Mouse (Mus musculus) hindbrain, embryonic 12.5 days (tissue): ENCODE data around the gene Lrrc75a. TPM values are rescaled to one million over a fixed set of nuclear protein-coding genes. Genes with fewer than 3 reads are reported as not detected.

Experiments
- ATAC-seq: fragments of 200-750 bp; cut with Nextera tagmentation; 2 replicates; pipeline ENCODE4 v1.8.0; 2017; ENCODE audit warnings: moderate TSS enrichment; ENCODE audit not compliant: low FRiP score
- H3K27ac ChIP-seq: fragments of 300-500 bp; sonication (generic); 2 replicates; pipeline ENCODE4 v1.5.1; 2016; ENCODE audit warnings: mild to moderate bottlenecking
- H3K27me3 ChIP-seq: fragments of 300-500 bp; sonication (generic); 2 replicates; pipeline ENCODE4 v1.6.1; 2016; ENCODE audit warnings: mild to moderate bottlenecking
- H3K36me3 ChIP-seq: fragments of 300-500 bp; sonication (generic); 2 replicates; pipeline ENCODE4 v1.6.1; 2016; ENCODE audit warnings: mild to moderate bottlenecking
- H3K4me1 ChIP-seq: fragments of 300-500 bp; sonication (generic); 2 replicates; pipeline ENCODE4 v1.6.1; 2016
- H3K4me2 ChIP-seq: fragments of 300-500 bp; sonication (generic); replicated peaks from 2 replicates; pipeline ENCODE4 v1.6.1; 2016; ENCODE audit warnings: mild to moderate bottlenecking
- H3K4me3 ChIP-seq: fragments of 300-500 bp; sonication (generic); 2 replicates; pipeline ENCODE4 v1.5.1; 2016; ENCODE audit warnings: mild to moderate bottlenecking
- H3K9ac ChIP-seq: fragments of 300-500 bp; sonication (generic); 2 replicates; pipeline ENCODE4 v1.6.1; 2016; ENCODE audit warnings: mild to moderate bottlenecking, moderate library complexity
- H3K9me3 ChIP-seq: fragments of 300-500 bp; sonication (generic); replicated peaks from 2 replicates; pipeline ENCODE4 v1.6.1; 2016; ENCODE audit warnings: mild to moderate bottlenecking
- WGBS: fragments of 180-500 bp; shearing (Covaris S2); methylation state at CpG from one replicate; pipeline ENCODE4 v1.1.7; 2016; 5-methylcytosine and 5-hydroxymethylcytosine counted together
- polyA plus RNA-seq: library from polyadenylated mRNA; unstranded; fragments of >200 nt; fragmentation: Nextera tagmentation; extraction: Ambion mirVana; gene quantifications from 2 replicates; pipeline ENCODE4 v1.2.1, GENCODE M21; 2016

Gene Lrrc75a
- polyA plus RNA-seq, 1 experiment from 2014 or later = 18.0 TPM

- Histone ChIP-seq H3K9me3 (no peaks in the 10 kb centered on the region), H3K9ac (peak overlapping the region; percentile 20; the same call in 1 of the 2 replicates), H3K4me2 (peak overlapping the region; percentile 48), H3K4me3 (peak overlapping the region; percentile 2; the same call in 1 of the 2 replicates), H3K27ac (peak overlapping the region; percentile 94), H3K4me1 (peaks cover 46% of the 10 kb centered on the region), H3K36me3 (no peaks in the 10 kb centered on the region), H3K27me3 (no peaks in the 10 kb centered on the region)
- peak; percentile 47 for ATAC-seq
- under 1% methylated on average over 11 of the region's 11 CpGs for WGBS
These were observed 18.0 kb downstream of the Lrrc75a start for GRCm38 (mm10) chr11:62630225-62630821.

GRCm38 (mm10) chr11:62629352-62630224, 18.7 kb downstream of the Lrrc75a start:
- 1% methylated on average over 9 of the region's 9 CpGs for WGBS
- Histone ChIP-seq H3K9ac (peak overlapping the region; percentile 20; the same call in 1 of the 2 replicates), H3K9me3 (no peaks in the 10 kb centered on the region), H3K4me1 (peaks cover 54% of the 10 kb centered on the region), H3K4me3 (no peak overlapping the region), H3K27me3 (no peaks in the 10 kb centered on the region), H3K36me3 (no peaks in the 10 kb centered on the region), H3K27ac (peak overlapping the region; percentile 94), H3K4me2 (peak overlapping the region; percentile 48)
- ATAC-seq = peak; percentile 52

- Histone ChIP-seq H3K4me3 (no peak overlapping the region), H3K27me3 (no peaks in the 10 kb centered on the region), H3K27ac (peak overlapping the region; percentile 73), H3K9ac (no peak overlapping the region), H3K4me1 (peaks cover 43% of the 10 kb centered on the region), H3K9me3 (no peaks in the 10 kb centered on the region), H3K4me2 (no peak overlapping the region), H3K36me3 (peaks cover 4% of the 10 kb centered on the region; the same call in 1 of the 2 replicates)
- ATAC-seq = no peak
- 58% methylated on average over 10 of the region's 10 CpGs for WGBS
These were observed 23.7 kb downstream of the Lrrc75a start for GRCm38 (mm10) chr11:62624341-62625291.

GRCm38 (mm10) chr11:62622850-62623249, 25.5 kb downstream of the Lrrc75a start:
- Histone ChIP-seq H3K27me3 (no peaks in the 10 kb centered on the region), H3K9ac (no peak overlapping the region), H3K36me3 (peaks cover 6% of the 10 kb centered on the region), H3K27ac (no peak overlapping the region), H3K4me3 (no peak overlapping the region), H3K4me1 (peaks cover 25% of the 10 kb centered on the region), H3K4me2 (no peak overlapping the region), H3K9me3 (no peaks in the 10 kb centered on the region)
- WGBS = 25% methylated on average over 4 of the region's 4 CpGs
- no peak for ATAC-seq

GRCm38 (mm10) chr11:62621586-62622283, 26.6 kb downstream of the Lrrc75a start:
- Histone ChIP-seq H3K27ac (no peak overlapping the region), H3K9ac (no peak overlapping the region), H3K36me3 (peaks cover 14% of the 10 kb centered on the region), H3K4me3 (no peak overlapping the region), H3K4me1 (peaks cover 20% of the 10 kb centered on the region), H3K27me3 (no peaks in the 10 kb centered on the region), H3K9me3 (no peaks in the 10 kb centered on the region), H3K4me2 (no peak overlapping the region)
- 78% methylated on average over 4 of the region's 4 CpGs for WGBS
- ATAC-seq = no peak

GRCm38 (mm10) chr11:62621079-62621478, 27.2 kb downstream of the Lrrc75a start:
- no peak for ATAC-seq
- WGBS = 97% methylated on average over 8 of the region's 8 CpGs
- Histone ChIP-seq H3K9ac (no peak overlapping the region), H3K27ac (no peak overlapping the region), H3K4me1 (peaks cover 20% of the 10 kb centered on the region), H3K4me3 (no peak overlapping the region), H3K36me3 (peaks cover 14% of the 10 kb centered on the region), H3K27me3 (no peaks in the 10 kb centered on the region), H3K4me2 (no peak overlapping the region), H3K9me3 (no peaks in the 10 kb centered on the region)

- Histone ChIP-seq H3K27ac (no peak overlapping the region), H3K4me2 (no peak overlapping the region), H3K9me3 (no peaks in the 10 kb centered on the region), H3K4me1 (peaks cover 33% of the 10 kb centered on the region), H3K4me3 (no peak overlapping the region), H3K9ac (no peak overlapping the region), H3K36me3 (peaks cover 22% of the 10 kb centered on the region), H3K27me3 (no peaks in the 10 kb centered on the region)
- no peak for ATAC-seq
- WGBS = 85% methylated on average over 4 of the region's 4 CpGs
These were observed 32.9 kb downstream of the Lrrc75a start for GRCm38 (mm10) chr11:62615456-62615855.

- Histone ChIP-seq H3K36me3 (peaks cover 25% of the 10 kb centered on the region), H3K27ac (peak overlapping the region; percentile 92), H3K9me3 (no peaks in the 10 kb centered on the region), H3K4me1 (peaks cover 33% of the 10 kb centered on the region), H3K4me3 (no peak overlapping the region), H3K9ac (peak overlapping the region; percentile 53; the same call in 1 of the 2 replicates), H3K27me3 (no peaks in the 10 kb centered on the region), H3K4me2 (no peak overlapping the region)
- no peak for ATAC-seq
- 75% methylated on average over 8 of the region's 8 CpGs for WGBS
These were observed 33.4 kb downstream of the Lrrc75a start for GRCm38 (mm10) chr11:62614876-62615410.

- 10% methylated on average over 19 of the region's 19 CpGs for WGBS
- Histone ChIP-seq H3K9ac (peak overlapping the region; percentile 57), H3K4me3 (peak overlapping the region; percentile 14), H3K4me1 (peaks cover 33% of the 10 kb centered on the region), H3K27me3 (no peaks in the 10 kb centered on the region), H3K27ac (peak overlapping the region; percentile 92), H3K9me3 (no peaks in the 10 kb centered on the region), H3K36me3 (peaks cover 34% of the 10 kb centered on the region), H3K4me2 (peak overlapping the region; percentile 40)
- ATAC-seq = peak; percentile 96
These were observed 34.5 kb downstream of the Lrrc75a start for GRCm38 (mm10) chr11:62613657-62614365.

GRCm38 (mm10) chr11:62612604-62613003, 35.7 kb downstream of the Lrrc75a start:
- no peaks in the 10 kb centered on the region for H3K9me3 ChIP-seq
- H3K4me3 ChIP-seq = no peak overlapping the region
- peak overlapping the region; percentile 15; the same call in 1 of the 2 replicates for H3K9ac ChIP-seq
- peaks cover 41% of the 10 kb centered on the region for H3K36me3 ChIP-seq
- H3K4me2 ChIP-seq = peak overlapping the region; percentile 38
- peak overlapping the region; percentile 92 for H3K27ac ChIP-seq
- H3K27me3 ChIP-seq = no peaks in the 10 kb centered on the region
- ATAC-seq = peak; percentile 38; the same call in 1 of the 2 replicates
- H3K4me1 ChIP-seq = peaks cover 33% of the 10 kb centered on the region
- WGBS = 46% methylated on average over 10 of the region's 10 CpGs

- Histone ChIP-seq H3K9ac (no peak overlapping the region), H3K36me3 (peaks cover 52% of the 10 kb centered on the region), H3K27ac (no peak overlapping the region), H3K4me3 (no peak overlapping the region), H3K27me3 (no peaks in the 10 kb centered on the region), H3K9me3 (no peaks in the 10 kb centered on the region), H3K4me2 (no peak overlapping the region), H3K4me1 (peaks cover 46% of the 10 kb centered on the region)
- 88% methylated on average over 6 of the region's 6 CpGs for WGBS
- ATAC-seq = no peak
These were observed 38.0 kb downstream of the Lrrc75a start for GRCm38 (mm10) chr11:62610304-62610703.
